Mouse (Mus musculus): ENCODE measurements around the gene Thumpd3.

DNA sequence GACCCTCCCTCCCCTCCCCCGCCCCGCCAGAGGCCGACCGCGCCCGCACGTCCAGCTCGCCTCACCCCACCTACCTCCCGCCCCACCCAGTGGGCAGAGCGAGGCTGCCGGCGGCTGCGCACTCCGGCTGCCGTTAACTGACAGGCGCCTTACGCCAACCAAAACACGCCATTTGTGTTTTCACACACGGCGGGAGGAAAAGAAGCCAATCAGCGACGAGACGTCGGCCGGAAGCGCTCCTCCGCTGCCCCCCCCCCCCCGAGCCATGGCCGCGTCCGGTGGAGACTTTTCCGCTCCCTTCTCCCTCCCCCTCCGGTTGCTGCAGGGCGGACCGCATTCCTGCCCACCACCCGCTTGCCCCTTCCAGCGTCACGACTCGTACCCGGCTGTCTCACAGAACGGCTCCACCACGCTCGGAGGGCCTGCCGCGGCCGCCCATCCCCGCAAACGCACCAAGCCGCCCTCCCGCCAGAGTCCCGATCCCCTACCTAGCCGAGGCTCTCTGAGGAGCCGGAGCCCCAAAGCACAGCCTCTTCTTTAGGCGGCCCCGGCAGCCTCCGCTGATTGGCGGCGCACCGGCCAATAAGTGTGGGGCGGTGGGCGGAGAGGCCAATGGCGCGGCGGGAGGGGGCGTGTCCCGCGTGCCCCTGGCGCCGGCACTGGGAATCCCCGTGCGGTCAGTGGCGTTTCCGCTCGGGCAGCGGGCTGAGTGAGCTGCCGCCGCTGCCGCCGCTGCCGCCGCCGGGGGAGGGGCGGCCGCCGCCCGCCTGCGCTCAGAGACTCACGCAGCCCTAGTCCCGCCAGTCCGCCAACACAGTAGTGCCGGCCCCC lies 30.9 kb downstream of the Thumpd3 start, which contains the start of gene Setd5:
- TF ChIP-seq CTCF (IDR thresholded peaks at IDR 0.05; ENCODE audit: low read depth) (no peak), EP300 (IDR thresholded peaks at IDR 0.05; ENCODE audit: low read depth) (peak; percentile 44)
